Mouse (Mus musculus) urinary bladder, adult 18-20 months (tissue): ENCODE measurements around the gene Phyhipl.

ENCODE experiments used
- DNase-seq, 2 experiments: peaks; one replicate each; pipeline ENCODE4 v3.0.0; 2022; ENCODE audit warnings: low spot score in 2 of 2, mixed read lengths in 2 of 2

Gene Phyhipl

DNA sequence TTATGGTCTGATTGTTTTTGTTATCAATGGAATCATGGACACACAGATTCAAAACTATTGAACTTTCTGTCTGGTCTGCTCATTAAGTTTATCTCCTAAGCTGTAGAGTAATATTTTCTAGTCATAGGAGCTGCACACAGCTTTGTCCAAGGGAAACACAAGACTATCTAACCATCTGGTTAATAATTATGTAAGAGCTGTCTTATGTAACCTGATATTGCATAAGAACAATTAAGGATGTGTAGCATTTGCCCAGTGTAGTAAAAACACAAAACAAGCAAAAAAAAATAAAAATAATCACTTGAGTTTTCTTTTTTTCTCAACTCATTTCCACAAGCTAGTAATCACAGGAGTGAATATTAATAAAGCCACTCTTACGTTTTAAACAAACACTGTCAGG, 20.5 kb downstream of the Phyhipl start:
- no peak for DNase-seq

DNA sequence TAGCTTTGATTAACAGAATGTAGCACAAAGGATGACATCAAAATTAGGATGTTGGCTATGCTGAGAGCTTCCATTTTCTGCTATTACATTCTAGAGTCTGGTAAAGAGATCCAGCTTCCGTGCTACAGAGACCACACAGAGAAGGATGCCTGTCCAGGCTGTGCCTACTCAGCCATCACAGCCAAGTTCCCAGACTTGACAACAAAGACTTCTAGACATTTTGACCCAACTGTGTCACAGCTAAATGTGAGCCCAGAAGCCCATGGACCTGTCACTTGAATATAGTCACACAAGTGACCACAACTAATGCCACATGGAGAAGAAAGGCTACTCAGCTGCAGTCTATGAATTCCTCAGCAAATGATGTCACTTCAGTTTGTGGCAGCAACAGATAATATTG, 24.6 kb downstream of the Phyhipl start:
- no peak for DNase-seq

DNA sequence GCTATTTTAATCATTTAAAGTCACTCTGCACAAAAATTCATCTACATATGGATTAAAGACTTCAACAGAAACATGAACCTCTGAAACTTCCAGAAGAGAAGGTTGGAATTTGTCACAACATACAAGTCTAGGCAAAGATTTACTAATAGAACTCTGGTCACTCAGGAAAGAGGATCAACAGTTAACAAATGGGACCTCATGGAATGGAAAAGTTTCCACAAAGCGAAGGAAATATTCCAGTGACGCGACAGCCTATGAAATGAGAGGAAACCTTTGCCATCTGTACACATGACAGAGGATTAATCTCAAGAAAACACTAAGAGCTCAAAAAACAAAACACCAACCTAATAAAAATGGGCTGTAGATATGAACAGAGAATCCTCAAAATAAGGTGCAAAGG, 32.3 kb downstream of the Phyhipl start:
- no peak for DNase-seq

DNA sequence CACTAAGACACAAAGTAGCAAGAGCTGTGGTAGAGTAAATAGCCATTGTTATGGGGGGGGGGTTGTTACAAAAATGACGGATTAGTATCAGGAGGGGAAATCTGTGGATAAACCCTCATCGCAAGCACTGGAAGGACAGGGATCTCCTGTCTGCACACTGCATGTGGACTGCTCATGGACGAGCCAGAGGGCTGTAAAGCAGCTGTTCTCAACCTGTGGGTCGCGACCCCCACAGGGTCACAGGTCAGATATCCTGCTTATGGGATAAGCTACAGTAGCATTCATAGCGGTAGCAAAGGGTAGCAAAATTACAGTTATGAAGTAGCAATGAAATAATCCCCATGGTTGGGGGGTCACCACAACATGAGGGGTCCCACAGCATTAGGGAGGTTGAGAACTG, 39.4 kb downstream of the Phyhipl start:
- DNase-seq, result no peak

DNA sequence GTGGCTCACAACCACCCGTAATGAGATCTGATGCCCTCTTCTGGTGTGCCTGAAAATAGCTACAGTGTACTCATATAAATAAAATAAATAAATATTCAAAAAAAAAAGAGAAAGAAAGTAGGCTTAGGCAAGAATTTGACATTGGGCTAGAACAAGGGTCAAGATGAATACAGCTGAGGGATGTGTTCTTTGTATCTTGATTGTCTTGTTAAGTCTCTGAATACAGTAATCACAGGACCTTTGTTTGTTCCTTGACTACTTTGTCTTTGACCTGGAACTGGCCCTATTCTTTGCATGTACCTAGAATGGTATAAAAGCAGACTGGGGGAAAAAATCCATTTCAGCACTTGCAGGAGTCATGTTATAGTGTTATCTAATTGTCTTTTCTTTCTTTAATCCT, 44.1 kb downstream of the Phyhipl start:
- no peak for DNase-seq

DNA sequence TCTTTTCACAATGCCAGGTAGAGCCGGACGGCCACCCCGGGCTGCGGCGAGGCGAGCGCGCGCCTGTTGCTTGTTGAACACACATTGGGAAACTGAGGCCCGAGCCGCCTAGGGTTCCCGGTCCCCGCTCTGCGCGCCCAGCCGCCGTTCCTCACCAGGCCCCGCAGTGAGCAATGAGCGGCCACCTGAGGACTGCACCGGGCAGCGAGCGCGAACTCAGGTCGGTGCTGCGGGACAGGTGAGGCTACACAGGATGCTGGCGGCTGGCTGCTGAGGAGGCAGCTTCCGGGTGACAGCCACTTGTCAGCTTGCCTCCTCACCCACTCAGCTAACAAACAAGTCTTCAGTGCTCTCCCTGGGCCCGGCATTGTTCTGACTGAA, 55.9 kb downstream of the Phyhipl start:
- DNase-seq, result no peak

DNA sequence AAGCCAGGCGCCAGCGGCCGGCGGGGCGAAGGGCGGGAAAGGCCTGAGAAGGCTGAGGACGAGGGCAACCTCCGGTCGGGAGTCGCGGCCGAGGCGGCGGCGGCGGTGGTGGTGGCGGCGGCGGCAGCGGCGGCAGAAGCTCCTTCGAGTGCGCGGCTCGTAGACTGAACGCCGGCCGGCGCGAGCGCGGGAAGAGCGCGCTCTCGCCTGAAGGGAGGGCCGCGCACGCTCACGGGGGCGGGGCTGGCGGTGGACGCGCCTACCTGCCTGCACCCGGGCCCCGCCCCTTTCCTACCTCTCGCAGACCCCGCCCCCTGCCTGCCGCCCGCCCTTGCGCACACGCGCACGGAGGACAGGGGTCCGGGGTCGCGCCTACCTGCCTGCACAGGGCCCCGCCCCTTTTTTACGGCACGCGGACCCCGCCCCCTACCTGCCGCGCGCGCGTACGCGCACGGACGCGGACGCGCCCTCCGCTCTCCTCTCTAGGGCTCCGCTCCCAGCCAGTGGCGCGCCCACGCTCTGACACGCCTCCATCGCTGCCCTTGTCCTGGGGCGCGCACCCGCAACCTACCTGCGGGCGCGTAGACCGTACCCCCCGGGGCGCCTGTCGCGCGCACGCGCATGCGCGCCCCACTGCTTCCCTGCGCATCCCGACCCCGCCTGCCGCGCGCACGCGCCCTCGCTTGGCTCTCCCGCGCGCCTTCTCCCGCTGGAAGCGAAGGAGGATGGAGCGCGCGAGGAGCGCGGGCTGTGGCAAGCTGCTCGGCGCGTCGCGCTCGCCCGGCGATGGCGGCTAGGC, 56.4 kb downstream of the Phyhipl start:
- peak; percentile 64 to 76 for DNase-seq

DNA sequence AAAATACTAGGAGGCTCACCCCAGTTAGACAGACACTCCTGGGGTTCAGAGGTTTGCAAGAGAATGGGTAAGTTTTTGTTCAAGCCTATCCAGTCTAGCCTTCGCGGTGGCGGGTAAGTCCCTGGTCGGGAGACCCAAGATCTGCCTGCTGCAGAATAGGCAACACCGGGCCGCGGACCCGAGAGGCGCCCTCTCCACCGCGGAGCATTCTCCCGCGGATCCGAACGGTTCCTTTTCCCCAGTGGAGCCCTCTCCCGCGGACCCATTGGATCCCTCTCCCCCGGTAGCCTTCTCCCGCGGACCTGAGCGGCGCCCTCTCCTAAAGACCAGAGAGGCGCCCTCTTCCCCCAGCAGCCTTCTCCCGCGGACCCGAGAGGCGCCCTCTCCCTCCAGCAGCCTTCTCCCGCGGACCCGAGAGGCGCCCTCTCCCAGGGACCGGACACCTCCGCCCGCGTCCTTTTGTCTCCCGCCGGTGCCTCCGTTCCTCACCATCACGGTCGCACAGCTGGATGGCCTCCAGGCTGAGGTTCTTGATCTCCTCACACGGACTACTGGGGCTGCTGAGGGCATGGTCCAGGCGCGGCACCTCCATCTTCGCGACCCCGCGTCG, 57.1 kb downstream of the Phyhipl start:
- DNase-seq, result peak; percentile 4 to 37

DNA sequence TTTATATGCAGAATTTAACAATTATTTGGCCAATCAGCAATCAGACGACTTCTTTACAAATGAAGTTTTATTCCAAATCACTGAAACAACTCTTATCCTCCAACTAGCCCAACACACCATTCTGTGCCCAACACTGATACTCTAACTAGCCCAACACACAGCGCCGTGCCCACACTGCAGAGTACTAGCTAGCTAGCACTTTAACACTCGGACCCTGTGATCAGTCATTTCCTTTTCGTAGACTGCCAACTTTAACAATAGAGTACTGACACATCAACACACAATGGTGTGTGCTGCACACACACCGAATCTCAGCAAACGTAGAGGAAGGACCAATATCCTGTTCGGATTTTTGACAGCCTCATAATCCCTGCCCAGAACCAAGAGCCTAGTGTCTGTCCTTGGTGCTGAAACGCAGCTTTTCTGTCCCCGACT, 57.7 kb downstream of the Phyhipl start:
- no peak for DNase-seq

DNA sequence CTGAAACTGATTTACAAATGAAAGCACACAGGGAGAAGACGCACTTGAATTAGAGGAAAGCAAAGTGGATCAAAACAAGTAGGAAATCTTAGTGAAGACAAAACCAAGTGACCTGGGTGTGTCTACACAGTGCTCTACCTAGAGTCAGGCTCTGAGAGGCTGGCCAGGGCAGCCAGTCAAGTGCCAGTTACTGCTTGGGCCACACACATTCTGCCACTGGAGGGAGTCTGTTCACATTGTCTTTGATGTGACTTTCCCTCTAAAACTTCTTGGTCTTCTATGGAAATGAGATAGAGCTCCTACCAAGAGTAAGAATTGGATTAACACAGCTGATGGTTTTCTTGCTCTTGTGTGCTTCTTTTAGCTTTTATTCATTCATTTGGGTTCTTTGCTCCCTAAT, 61.8 kb downstream of the Phyhipl start:
- no peak for DNase-seq

DNA sequence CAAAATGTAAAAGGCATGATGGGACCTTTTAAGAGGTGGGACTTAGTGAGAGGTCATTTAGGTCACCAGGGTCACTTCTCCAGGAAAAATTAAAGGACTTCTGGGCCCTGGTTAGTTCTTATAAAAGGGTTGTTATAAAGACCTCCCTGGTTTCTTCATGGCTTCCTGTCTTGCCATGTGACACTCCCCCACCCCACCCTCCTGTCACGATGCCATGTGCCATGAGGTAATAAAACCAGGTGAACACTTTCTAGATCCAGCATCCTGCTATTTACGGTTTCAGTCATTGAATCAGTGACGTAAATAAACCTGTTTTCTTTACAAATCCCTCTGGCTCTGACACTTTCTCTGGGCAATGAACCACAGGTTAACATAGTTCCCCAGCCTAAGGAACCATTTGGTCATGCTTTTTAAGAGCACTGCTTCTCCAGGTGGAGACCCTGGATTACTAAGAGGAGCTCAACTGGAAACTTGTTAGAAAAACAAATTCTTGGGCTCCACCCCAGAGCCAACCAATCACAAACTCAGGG, 68.8 kb downstream of the Phyhipl start:
- no peak for DNase-seq

DNA sequence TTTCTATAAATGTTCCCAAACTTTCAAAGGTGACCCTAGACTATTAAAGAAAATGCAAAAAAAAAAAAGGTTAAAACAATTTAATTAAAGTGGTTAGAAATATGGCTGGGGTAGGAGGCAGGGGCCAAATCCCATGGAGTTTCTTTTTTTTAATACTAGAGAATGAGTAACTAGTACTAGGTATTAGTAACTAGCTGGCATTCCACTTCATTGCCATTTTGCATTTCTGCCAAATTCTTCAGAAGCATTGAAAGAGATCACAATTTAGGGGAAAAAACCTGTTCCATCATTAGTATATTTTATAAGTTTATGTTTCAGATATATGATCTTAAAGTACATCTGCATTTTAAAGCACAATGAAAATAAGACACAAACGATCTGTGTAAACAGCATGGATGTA, 71.6 kb downstream of the Phyhipl start:
- no peak for DNase-seq

DNA sequence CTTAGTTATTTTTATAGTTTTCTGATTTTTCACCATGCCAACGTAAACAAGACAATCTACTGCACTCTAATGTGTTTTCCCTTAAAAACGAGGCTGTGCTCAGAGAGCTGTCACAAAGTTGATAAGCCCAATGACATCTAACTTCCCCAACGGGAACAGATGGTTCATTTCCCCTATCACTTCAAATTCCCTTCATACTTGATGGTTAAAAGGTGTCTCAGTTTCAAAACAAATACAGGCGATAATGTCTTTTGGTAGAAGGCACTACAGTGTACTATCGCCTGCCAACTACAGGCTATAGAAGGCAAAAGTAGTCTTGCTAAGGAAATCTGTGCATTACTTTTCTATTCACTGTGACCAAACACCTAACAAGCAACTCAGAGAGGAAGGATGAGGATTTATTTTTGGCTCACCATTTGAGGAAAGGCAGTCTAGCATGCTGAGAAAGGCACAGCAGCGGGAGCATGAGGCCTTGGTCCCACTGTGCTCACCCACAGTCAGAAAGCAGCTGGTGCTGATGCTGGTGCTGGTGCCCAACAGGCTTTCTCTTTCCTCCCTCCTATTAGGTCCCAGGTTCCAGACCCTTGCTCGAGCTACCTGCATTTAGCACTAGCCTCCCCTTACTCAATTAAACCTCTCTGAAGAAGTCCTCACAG, 74.1 kb downstream of the Phyhipl start:
- DNase-seq, result no peak

DNA sequence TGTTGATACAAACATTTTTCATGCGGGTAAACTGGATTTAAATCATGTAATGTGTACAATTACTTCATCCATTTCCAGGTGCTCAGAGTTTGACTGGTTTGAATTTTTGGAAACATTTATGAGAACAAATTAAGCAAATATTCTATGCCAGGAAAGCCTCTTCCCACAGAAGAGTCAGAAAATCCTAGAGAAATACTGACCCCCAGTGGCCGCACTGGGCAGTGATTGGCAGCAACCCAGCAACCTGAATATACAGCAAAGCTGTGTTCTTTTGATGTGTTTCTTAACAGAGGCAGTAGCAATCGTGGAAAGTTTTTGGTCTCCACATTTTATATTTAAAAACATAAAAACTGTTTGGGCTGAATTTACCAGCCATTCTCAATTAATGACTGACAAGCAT, 92.1 kb downstream of the Phyhipl start:
- peak; percentile 22 to 54 for DNase-seq

DNA sequence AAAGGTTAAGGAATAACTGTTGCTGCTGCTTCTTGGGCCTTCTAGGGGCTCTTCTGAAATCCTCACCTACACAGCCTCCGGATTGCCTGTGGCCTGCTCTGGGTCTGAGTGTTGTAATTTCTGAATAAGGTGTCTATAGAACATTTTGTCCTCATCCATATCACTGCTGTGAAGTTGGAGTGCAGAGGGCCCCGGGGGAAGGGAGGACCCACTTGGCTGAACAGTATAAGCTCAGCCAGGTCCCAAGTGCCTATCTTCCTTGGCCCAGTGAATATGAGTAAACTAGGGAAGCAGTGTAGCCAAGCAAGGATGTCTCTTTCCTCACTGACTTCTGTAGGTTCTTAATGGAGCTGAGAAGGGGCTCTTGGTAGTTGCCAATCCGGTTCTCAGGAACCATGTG, 103.2 kb downstream of the Phyhipl start:
- no peak for DNase-seq

DNA sequence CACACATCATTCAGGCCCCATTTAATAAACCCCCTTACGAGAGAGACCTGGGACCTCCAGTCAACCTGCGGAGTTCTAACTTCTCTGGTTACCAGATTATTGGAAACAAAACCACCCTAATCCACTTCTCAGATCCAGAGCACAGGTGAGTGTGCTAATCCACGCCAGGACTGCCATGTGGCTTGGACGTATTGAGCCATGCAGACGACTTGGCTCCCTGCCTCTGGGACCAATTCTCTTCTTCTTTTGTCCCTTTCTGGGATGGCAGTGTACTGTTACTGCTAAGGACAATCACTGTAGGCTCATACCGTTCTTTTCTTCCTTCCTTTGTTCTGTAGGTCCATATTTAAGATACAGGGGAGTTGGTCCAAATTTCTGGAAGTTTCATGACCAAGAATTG, 112.9 kb downstream of the Phyhipl start:
- no peak for DNase-seq

DNA sequence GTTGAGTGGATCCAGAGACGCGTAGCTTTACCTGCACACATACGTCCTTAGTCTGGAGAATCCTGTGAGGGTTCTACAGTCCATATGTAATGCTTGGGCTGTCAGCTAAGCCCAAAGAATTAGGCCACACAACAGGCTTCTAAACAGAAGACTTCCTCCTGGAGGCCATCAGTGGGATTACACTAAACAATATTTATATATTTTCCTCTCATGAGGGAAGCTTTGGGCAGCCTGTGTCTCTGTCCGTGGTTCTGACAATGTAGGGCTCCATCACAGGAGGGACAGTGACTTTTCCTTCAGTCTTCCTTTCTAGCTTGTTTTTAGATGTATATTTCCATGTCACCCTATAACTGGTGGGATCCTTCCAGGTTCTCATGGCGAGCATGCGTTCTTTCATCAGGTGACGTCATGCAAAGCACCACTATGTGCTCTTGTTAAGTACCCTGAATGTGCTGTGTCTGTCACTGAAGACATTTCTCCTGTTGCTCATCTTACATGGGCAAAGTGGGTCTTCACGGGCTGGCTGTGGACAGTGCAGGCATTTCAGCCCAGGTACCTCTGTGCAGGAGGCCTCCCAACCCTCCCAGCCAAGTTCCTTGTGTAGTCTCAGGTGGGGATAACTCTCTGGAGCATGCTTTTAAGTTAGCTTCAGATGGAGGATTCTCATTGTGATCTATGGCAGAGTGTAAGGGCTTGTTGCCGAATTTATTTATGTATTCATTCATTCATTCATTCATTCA, 115.1 kb downstream of the Phyhipl start:
- DNase-seq, result no peak

DNA sequence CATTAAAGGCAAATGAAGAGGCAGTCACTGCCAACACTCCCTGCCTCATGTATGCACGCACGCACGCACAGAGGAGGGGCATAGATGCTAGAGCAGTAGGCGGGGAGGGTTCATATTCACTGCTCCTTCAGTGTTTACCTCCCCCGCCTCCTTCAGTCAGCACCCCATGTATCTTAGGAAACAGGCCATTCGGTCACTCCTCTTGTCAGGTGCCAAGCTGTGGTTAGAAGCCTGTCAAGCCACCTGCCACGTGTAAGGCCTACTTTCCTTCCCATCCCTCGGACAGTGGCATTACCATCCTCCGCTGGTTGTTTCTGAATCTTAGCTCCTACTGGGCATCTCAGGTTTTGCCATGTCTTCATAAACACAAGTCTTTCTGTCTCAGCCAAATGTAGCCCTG, 116.5 kb downstream of the Phyhipl start:
- DNase-seq, result no peak

DNA sequence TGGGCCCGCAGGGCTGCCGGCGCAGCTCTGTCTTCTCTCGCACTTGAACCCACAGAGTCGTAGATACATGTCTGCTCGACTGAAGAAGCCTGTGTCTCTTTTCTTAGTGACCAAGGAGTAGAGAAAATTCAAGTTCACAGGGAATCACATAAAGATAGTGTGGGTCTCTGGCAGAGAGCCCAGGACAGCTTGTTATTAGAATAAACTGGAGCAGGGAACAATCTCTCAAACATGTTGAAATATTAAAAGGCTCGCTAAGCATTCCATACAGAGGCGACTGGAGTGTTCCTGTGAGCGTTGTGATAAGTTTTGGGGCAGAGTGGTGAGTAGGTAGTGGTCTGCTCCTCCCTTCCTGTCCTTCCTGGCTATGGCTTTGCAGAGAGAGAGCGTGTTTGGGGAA, 118.1 kb downstream of the Phyhipl start:
- no peak for DNase-seq

DNA sequence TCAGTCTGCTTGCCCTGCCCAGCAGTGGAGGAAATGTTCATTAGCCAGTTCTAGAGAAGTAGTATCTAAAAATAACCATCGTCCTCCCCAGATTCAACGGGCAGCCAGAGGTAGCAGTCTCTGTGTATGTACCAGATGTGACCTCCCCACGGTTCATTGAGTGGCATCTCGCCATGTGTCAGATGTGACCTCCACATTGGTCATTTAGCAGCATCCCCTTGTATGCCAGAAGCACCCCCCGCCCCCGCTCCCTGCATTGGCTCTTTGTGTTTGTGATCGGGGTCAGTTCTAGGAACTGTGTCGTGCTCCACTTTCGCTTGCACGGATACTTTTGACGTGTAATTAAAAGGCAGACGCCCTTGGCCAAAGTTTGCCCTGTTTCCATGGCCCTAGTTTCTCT, 120.4 kb downstream of the Phyhipl start:
- DNase-seq, result no peak

DNA sequence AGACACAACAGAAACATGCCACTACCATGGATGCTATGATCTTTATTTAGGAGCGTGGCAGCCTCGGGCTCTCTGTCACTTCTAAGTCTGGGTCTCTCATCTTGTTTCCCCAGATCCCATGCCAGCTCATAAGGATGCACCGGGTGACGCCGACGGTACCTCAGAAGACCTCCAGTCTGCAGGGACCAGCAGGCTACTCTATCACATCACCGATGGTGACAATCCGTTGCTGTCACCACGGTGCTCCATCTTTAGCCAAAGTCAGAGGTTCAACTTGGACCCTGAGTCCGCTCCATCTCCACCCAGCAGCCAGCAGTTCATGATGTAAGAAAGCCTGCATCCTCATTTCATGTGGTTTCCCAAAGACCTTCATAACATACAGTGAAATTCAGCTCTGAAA, 121.2 kb downstream of the Phyhipl start:
- no peak for DNase-seq

DNA sequence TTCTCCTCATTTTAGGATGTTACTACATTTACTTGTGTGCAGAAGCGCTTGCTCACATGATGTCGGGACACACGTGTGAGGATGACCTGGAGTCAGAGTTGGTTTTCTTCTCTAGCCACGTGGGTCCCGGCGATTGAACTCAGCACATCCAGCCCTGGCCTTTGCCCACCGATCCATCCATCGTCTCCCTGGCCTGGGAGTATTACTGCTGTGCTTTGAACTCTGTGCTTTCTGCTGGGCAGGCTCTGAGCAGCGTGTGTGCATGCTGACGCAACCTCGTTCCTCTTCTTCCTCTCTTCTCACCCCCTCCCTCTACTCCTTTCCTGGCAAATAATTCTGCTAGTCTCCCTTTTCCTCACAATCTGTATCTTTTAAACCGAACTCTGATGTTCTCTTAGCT, 121.8 kb downstream of the Phyhipl start:
- no peak for DNase-seq
